Mouse (Mus musculus) retina, postnatal 1 day (tissue): Measurements from ENCODE around the gene Usp13.

Source experiments
- DNase-seq: peaks from one replicate; pipeline ENCODE4 v3.0.0-alpha.2; 2012

Usp13 gene

DNA sequence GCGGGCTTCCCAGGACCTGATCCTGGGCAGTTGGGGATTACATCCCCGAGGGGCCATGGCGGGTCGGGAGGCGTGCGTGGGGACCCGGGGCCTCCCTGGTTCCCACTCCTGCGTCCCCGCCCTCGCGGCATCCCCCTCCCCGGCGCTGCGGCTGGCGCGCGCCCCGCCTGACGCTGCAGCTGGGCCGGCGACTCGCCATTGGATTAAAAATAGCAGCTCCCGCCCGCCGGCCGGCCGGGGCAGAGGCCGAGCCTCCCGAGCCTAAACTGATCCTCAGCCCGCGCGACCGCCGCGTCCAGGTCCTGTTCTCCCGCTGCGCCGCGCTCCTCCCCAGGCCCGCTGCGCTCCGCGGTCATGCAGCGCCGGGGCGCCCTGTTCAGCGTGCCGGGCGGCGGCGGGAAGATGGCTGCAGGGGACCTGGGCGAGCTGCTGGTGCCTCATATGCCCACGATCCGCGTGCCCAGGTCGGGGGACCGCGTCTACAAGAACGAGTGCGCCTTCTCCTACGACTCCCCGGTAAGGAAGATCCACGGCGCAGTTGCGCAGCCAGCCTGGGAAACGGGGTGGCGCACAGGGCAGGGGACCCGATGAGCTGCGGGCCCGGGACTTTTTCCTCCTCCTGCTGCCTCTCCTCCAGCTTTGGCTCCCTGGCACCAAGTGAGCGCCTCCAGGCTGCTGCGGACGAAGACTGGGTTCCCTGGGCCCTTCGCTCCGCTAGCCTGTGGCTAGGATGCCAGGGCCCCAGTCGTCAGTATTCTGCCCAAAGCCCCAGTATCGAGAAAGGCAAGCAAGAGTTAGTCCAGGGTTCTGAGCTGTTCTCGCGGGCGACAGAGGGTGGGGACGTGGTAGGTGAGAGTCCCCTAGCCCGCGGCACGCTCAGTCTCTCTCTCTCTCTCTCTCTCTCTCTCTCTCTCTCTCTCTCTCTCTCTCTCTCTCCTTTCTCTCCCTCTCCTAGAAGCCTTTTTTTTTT is at the start of gene Usp13:
Usp13 (plus strand) TSS at position 190 of the 970 bp plus-strand sequence.
- peak; percentile 86 for DNase-seq

- no peak for DNase-seq
Measured at GRCm38 (mm10) chr3:32770781-32771180, 46.6 kb upstream of the Usp13 start.

GRCm38 (mm10) chr3:32817001-32817356 is 367 bp upstream of the Usp13 start:
- DNase-seq = no peak

GRCm38 (mm10) chr3:32818327-32818900 is 1.1 kb downstream of the Usp13 start:
- peak; percentile 47 for DNase-seq

- no peak for DNase-seq
Measured at GRCm38 (mm10) chr3:32822620-32823019, 5.3 kb downstream of the Usp13 start.

- DNase-seq = no peak
Measured at GRCm38 (mm10) chr3:32824923-32825322, 7.6 kb downstream of the Usp13 start.

DNA sequence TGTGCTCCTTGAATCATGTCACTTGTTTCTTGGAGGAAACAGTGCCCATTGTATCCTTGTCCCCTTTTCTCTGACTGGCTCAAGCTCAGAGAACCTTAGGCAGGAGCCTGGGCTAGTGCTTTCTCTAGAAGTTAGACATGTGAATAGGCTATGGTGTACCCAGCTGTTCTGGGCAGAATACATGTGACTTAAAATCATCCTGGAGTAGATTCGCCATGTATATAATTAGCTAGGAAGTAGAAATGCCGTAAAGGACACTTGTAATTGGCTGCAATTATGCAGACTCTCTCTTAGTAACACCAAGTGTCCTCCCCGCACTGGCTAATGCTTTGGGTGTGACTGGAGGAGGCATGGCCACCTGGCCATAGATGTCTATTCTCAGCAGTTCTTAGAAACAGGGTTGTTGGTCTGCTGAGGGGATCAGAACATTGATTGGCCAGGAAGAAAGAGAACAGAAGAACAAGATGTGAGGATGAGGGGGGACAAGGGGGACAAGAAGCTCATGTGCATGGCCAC is 8.7 kb downstream of the Usp13 start:
- no peak for DNase-seq

DNA sequence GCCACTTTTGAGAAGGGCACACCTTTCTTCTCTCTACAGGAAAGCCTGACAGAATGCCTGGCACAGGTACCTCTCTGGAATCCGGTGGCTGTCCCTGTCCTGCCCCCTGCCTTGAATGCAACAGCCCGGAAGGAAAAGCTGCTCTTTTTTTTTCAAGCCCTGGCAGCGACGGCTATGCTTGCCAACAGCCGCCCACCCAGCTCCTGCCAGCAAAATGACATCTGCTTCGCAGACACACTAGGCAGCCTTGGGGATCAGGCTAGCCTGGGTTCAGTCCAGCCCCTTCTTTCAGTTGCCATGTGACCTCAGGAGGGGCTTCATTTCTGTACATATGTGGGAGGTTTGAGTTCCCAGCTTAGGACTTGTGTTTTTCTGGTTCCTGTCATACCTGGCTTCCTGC is 9.4 kb downstream of the Usp13 start:
- peak; percentile 29 for DNase-seq

GRCm38 (mm10) chr3:32833871-32834270 is 16.5 kb downstream of the Usp13 start:
- DNase-seq = no peak

DNA sequence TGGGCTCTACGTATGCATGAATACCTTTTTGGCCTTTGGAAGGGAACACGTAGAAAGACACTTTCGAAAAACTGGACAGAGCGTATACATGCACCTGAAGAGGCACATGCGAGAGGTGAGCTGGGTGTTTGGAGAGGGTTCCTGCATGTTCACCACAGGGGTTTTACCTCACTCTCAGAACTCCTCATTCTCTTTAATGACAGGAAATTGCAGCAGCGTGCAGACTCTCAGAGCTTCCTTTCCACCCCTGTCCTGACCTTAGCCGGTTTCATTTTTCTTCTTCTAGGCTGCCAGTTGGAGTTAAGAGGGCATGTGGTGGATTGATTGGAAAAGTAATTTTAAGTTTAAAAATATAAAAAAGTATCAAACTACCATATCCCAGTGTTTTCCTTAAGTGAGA is 20.5 kb downstream of the Usp13 start:
- no peak for DNase-seq

DNA sequence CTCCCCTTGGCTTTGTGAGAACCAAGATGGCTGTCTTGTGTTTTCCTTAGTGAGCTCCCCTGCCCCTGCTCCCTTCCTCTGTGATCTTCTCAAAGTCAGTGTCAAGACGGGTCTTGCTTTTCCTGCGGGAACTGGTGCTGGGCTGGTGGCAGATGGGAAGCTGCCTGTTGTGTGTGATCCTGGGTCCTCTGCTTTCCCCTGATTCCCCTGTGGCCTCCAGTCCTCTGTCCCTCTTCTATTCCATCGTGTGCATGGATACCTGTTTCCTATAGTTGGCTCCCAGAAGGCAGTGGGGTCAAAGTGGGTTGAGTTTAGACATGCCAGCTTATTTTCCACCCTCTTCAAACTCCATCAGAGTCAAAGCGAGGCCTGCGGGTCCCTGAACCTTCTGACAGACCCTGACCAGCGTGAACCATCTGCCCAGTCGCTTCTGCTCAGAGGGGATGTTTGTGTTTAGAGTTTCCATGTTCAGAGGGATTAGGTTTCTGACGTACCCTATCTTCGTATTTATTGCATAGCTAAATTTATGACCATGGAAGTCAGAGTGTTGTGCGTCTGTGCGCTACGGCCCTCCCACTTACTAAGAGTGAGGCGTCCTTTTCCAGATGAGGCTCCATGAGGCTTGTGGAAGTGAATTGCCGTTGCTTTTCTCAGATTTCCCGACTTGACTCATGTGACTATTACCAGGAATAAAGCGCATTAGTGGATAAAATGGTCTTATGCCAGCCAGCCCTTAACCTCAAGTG is 39.2 kb downstream of the Usp13 start:
- DNase-seq = no peak

DNA sequence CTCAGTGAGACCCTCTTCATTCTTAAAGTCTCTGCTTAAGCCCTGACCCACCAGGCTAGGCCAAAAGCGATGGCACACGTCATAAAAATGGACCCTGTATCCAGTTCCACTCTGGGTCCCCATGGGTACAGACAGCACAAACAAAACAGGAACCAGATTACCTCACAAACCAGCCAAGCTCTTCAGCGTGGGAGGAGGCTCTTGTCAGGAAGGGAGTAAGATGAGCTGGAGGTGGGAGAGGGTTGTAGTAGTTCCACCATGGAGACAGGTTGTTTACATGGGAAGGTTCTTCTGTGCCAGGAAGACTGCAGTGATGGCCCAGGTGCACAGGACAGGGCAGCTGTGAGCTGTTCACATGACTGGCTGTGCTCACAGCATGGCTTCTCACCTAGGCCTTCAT is 53.7 kb downstream of the Usp13 start:
- DNase-seq = no peak

DNA sequence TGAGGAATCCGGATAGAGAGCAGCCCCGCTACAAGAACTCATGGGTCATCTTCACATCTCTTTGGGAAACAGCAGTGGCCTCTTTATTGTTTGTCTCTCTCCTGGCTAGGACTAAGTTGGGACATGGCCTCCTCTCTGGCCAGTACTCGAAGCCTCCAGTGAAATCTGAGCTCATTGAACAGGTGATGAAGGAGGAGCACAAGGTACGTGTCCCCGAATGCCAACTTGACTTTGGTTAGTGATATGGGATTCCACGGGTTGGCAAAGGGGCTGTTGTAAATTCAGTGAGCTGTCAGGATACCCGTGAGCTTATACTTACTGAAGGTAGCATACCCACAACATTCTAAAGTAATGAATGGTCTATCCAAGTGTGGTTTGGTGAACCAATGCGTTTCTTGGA is 69.0 kb downstream of the Usp13 start:
- DNase-seq = no peak

GRCm38 (mm10) chr3:32888886-32889285 is 71.5 kb downstream of the Usp13 start:
- DNase-seq = no peak

GRCm38 (mm10) chr3:32890174-32890573 is 72.8 kb downstream of the Usp13 start:
- no peak for DNase-seq

DNA sequence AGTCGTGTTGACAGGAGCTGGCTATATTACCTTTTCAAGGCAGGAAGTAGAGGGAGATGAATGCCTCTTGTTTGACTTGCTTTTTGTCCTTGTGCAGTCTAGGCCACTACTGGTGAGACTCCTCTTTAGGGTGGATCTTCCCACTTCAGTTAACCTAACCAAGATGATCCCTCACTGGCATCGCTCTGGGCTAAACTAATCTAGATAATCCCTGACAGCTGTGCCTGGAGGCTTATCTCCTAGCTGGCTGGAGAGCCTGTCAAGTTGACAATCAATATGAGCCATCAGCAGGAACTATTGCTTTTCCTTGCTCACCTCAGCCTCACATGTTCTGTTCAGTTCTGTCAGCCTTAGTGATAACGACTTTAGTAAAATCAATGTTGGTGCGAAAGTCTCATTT is 86.1 kb downstream of the Usp13 start:
- peak; percentile 72 for DNase-seq

DNA sequence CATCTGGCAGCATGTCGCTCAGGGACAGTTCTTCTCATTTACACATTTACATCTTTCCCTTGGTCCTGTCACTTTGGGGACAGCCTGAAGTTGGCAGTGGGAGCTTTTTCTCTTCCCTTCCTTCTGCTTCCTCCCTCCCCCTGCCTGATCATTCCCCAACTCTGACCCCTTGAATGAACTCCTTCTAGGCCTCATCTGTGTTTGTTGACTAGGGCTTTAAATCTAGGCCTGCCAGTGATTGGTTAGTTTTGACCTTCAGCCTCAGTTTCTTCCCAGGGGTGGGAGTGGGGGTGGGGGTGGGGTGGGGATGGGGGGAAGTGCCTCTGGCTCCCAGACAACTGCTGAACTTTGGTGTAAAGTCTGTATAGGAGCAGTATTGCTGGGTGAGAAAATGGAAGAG is 87.3 kb downstream of the Usp13 start:
- no peak for DNase-seq

DNA sequence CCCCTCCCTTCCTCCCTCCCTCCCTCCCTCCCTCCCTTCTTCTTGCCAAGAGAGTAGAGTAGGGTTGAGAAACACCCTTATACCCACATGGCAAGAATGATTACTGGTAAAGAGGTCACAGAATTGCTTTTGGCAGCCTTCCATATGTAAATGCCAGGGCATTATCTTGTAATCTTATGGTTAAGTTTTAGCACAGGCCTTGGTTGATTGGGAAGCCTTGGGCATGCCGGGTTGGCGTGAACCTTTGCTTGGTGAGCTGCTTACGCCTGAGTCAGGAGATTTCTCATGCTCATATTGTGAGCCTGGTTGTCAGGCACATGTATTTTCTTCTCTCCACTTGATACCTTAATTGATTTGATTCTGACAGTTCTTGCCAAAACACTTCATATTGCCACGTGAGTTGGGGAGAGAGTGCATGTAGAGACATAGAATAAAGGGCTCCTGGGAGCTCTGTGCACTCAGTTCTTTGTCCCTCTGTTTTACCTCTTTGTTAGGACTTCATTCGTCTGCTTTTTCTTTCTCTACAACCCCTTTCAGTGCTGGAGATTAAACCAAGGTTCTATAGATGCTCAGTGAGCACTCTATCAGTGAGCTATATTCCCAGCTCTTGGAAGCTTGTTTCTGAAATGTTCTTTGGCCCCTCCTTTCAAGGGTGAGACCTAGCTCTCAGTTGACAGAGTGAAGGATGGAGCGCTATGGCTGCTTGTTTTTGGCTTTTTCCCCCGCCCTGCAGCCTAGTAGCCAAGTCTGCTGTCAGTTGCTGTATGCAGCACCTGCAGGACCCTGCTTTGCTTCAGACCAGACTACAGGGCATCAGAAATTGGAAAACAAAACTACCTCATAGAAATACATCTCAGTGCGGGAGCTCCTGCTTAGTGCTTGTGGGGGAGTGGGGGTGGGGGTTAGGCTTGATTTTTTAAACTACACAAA is 88.8 kb downstream of the Usp13 start:
- peak; percentile 26 for DNase-seq

DNA sequence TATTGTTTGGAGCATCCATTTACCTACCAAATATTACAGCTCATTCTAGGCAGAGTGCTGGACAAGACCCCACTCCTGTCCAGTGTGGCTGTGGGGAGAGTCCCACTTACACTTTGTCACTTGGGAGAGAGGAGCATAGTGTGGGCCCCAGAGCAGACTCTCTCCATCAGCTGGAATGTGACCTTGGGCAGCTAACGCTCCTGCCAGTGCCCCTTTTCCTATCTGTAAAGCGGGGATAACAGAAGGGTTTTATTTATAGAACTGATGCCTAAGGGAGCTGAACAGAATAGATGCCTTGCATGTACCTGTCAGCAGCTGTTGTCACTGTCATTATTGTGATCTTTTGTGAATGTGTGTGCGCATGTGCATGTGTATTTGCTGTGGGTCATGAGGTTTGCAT is 91.1 kb downstream of the Usp13 start:
- DNase-seq = no peak

- DNase-seq = no peak
Measured at GRCm38 (mm10) chr3:32910071-32910551, 92.8 kb downstream of the Usp13 start.

DNA sequence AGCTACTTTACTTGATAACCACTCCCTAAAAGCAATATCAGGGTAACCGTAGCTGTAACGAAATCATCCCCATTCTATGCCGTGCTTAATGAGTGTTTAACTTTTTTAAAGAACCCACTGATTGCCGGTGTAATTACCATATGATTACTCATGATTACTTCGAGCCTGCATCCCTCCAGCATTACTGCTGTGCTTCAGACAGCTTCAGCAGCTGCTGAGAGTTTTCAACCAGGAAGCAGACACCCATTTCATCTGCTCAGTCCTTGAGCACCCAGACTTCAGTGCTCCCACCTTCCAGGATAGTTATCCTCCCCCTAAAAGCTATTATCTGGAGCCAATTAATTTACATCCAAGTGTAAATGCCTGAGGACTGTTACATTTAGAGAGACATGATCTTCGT is 106.8 kb downstream of the Usp13 start:
- no peak for DNase-seq
